Mouse (Mus musculus) small intestine, adult 2 months (tissue): ENCODE results near the gene Ppp4r4.

Experiments used
- CTCF ChIP-seq: fragments of 200-500 bp; IDR thresholded peaks from 2 replicates; pipeline ENCODE4 v1.5.1; 2012; ENCODE audit warnings: low read depth, mild to moderate bottlenecking, control low read depth, inconsistent platforms, low read length, moderate library complexity, mixed read lengths; ENCODE audit not compliant: insufficient replicate concordance, insufficient read length; ENCODE audit errors: extremely low read depth
- POLR2A ChIP-seq: fragments of 200-500 bp; IDR thresholded peaks from 2 replicates; pipeline ENCODE4 v1.6.1; 2012; ENCODE audit warnings: low read depth, mild to moderate bottlenecking, control low read depth, inconsistent platforms, low read length, moderate library complexity

- TF ChIP-seq POLR2A (no peak), CTCF (no peak)
Observed at GRCm38 (mm10) chr12:103504402-103504801, 27.7 kb upstream of the Ppp4r4 start.
